Comparison of ENCODE assay signal across 8 mouse cellular contexts in the genomic region with DNA sequence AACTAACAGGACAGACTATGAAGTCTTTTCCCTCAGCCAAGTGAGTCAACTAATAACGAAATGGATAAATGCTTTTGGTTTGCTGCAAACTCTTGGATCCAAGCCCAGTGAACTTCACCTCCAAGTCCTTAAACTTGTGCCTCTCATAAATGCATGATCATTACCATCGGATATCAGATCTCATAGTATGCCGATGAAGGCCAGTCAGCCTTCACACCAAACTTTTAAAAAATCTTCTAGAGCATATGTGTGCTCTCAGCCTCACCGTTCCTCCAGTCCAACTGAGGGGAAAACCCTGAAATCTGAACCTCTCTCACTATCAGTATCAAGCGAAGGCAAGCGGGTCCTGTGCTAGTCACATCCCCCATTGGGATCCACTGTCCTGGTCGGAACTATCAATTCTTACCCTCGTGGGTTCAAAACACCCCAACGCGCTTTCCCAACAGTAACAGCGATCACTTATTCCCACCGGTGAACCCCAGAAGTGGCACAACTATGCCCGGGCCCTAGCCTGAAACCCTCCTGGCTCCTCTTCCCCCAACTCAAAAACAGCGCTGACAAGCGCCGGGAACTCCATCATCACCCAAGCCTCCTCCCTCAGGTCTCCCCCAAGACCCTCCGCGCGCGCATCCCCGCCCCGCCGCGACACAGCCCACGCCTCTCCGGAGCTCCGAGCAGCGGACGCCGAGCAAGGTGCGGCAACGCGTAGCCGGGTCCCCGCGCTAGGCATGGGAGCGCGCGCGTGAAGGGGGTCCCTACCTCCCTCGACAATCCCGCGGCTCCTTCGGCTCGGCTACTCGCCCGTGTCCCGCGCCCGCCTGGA. TPM values are rescaled to one million over a fixed set of nuclear protein-coding genes. Genes with fewer than 3 reads are reported as not detected.
DNase-seq lines count a peak whose midpoint lies in the region; ATAC-seq and TF ChIP-seq lines count a peak whose summit lies in the region.

No protein-coding gene starts in this region.

- peak overlapping the region; percentile 82 for H3K9ac ChIP-seq in forebrain, postnatal 0 days
- peak overlapping the region; percentile 75 for H3K9ac ChIP-seq in kidney, embryonic 15.5 days

- H3K27me3 ChIP-seq in cerebellum, adult 2 months (ENCODE audit: control insufficient read depth, insufficient read depth, low read length): no peaks in the 10 kb centered on the region
- H3K27me3 ChIP-seq in forebrain, postnatal 0 days (ENCODE audit: insufficient read depth, low read length): no peaks in the 10 kb centered on the region
- no peaks in the 10 kb centered on the region for H3K27me3 ChIP-seq in kidney, embryonic 15.5 days

- H3K4me3 ChIP-seq in cerebellum, adult 2 months (replicated peaks; ENCODE audit: insufficient read depth, low read depth, low read length): peak overlapping the region; percentile 76
- peak overlapping the region; percentile 90 for H3K4me3 ChIP-seq in forebrain, postnatal 0 days (ENCODE audit: low read depth, low read length)
- H3K4me3 ChIP-seq in kidney, embryonic 15.5 days (replicated peaks): peak overlapping the region; percentile 80

- TF ChIP-seq POLR2A in cerebellum, adult 2 months (IDR thresholded peaks at IDR 0.05; ENCODE audit: borderline replicate concordance, insufficient read depth, low read length): no peak

- WGBS in cerebellum, adult 2 months: under 1% methylated on average over 50 of the region's 50 CpGs
- 1% methylated on average over 50 of the region's 50 CpGs for WGBS in forebrain, postnatal 0 days
- 1% methylated on average over 49 of the region's 50 CpGs for WGBS in kidney, embryonic 15.5 days

- ATAC-seq in forebrain, postnatal 0 days: peak; percentile 84
- peak; percentile 79 for ATAC-seq in kidney, embryonic 15.5 days (replicated peaks; ENCODE audit: low FRiP score)
- ATAC-seq in megakaryocyte progenitor cell, adult 5-6 weeks (replicated peaks; ENCODE audit: poor library complexity): peak; percentile 25

- H3K4me1 ChIP-seq in cerebellum, adult 2 months (ENCODE audit: control insufficient read depth, insufficient read depth, low read length): peaks cover 3% of the 10 kb centered on the region; the same call in 1 of the 2 replicates
- H3K4me1 ChIP-seq in forebrain, postnatal 0 days (ENCODE audit: insufficient read depth): 0 out of 2 replicates have a peak, but pooled peaks cover 10% of the 10 kb centered on the region
- peaks cover 13% of the 10 kb centered on the region for H3K4me1 ChIP-seq in kidney, embryonic 15.5 days

- H3K36me3 ChIP-seq in forebrain, postnatal 0 days (ENCODE audit: insufficient read depth): no peaks in the 10 kb centered on the region
- H3K36me3 ChIP-seq in kidney, embryonic 15.5 days: no peaks in the 10 kb centered on the region

- H3K9me3 ChIP-seq in forebrain, postnatal 0 days (ENCODE audit: low read length): no peaks in the 10 kb centered on the region
- no peaks in the 10 kb centered on the region for H3K9me3 ChIP-seq in kidney, embryonic 15.5 days (replicated peaks)

- no peak for TF ChIP-seq CTCF in cerebellum, adult 2 months (IDR thresholded peaks at IDR 0.05; ENCODE audit: borderline replicate concordance, insufficient read depth, low read depth, low read length)
- no peak for TF ChIP-seq CTCF in forebrain, postnatal 0 days (IDR thresholded peaks at IDR 0.05; ENCODE audit: low read depth)

- H3K27ac ChIP-seq in cerebellum, adult 2 months (ENCODE audit: insufficient read depth, low read length): peak overlapping the region; percentile 78
- H3K27ac ChIP-seq in forebrain, postnatal 0 days (ENCODE audit: low read depth, low read length): peak overlapping the region; percentile 84
- peak overlapping the region; percentile 93 for H3K27ac ChIP-seq in kidney, embryonic 15.5 days

- H3K4me2 ChIP-seq in forebrain, postnatal 0 days (ENCODE audit: low read depth): peak overlapping the region; percentile 69
- H3K4me2 ChIP-seq in kidney, embryonic 15.5 days: peak overlapping the region; percentile 74

- DNase-seq in cerebellum, adult 2 months: peak in 1 of 2 experiments; percentile 34
- DNase-seq in cerebellum, adult 9-11 months: no peak
- DNase-seq in urinary bladder, adult 18-20 months (ENCODE audit: low spot score in 2 of 2): peak; percentile 9 to 31
- no peak for DNase-seq in urinary bladder, postnatal 14 days (ENCODE audit: low spot score)
- no peak for DNase-seq in forebrain, postnatal 0 days
- DNase-seq in yolk sac, embryonic 10.5 days (ENCODE audit: low spot score): no peak

RNA-seq across cellular contexts. Expression of a gene that starts 0.6 kb away (rescaled TPM):
- 40.7 and 45.1 TPM in 2 replicates for polyA plus RNA-seq in cerebellum, adult 2 months (2012; rRNA removed)
- total RNA-seq in forebrain, postnatal 0 days (2014; rRNA removed): 47.6 and 48.5 TPM in 2 replicates
- polyA plus RNA-seq in forebrain, postnatal 0 days (2015; fragmentation: Nextera tagmentation; extraction: Ambion mirVana): 49.0 and 58.0 TPM in 2 replicates
- 52.2 and 56.4 TPM in 2 replicates for polyA plus RNA-seq in kidney, embryonic 15.5 days (2015; fragmentation: Nextera tagmentation; extraction: Ambion mirVana)
- total RNA-seq in megakaryocyte progenitor cell, adult 5-6 weeks (2015): 89.7 and 105 TPM in 2 replicates
- 62.0 and 74.7 TPM in 2 replicates for total RNA-seq in megakaryocyte progenitor cell, adult 5-6 weeks (2017)

RNA-seq across cellular contexts. Expression of a gene that starts 41.0 kb away (rescaled TPM):
- 80.4 and 85.8 TPM in 2 replicates for polyA plus RNA-seq in cerebellum, adult 2 months (2012; rRNA removed)
- total RNA-seq in forebrain, postnatal 0 days (2014; rRNA removed): 34.5 and 44.1 TPM in 2 replicates
- 4.7 and 6.8 TPM in 2 replicates for polyA plus RNA-seq in forebrain, postnatal 0 days (2015; fragmentation: Nextera tagmentation; extraction: Ambion mirVana)
- polyA plus RNA-seq in kidney, embryonic 15.5 days (2015; fragmentation: Nextera tagmentation; extraction: Ambion mirVana): 8.3 and 8.7 TPM in 2 replicates
- 41.6 and 45.7 TPM in 2 replicates for total RNA-seq in megakaryocyte progenitor cell, adult 5-6 weeks (2015)
- total RNA-seq in megakaryocyte progenitor cell, adult 5-6 weeks (2017): 40.8 and 50.4 TPM in 2 replicates

RNA-seq across cellular contexts. Expression of a gene that starts 58.3 kb away (rescaled TPM):
- polyA plus RNA-seq in cerebellum, adult 2 months (2012; rRNA removed): not detected in 2 replicates
- not detected in 2 replicates for total RNA-seq in forebrain, postnatal 0 days (2014; rRNA removed)
- not detected in 2 replicates for polyA plus RNA-seq in forebrain, postnatal 0 days (2015; fragmentation: Nextera tagmentation; extraction: Ambion mirVana)
- not detected in 2 replicates for polyA plus RNA-seq in kidney, embryonic 15.5 days (2015; fragmentation: Nextera tagmentation; extraction: Ambion mirVana)
- not detected in 2 replicates for total RNA-seq in megakaryocyte progenitor cell, adult 5-6 weeks (2015)
- total RNA-seq in megakaryocyte progenitor cell, adult 5-6 weeks (2017): not detected in 2 replicates

Comparison
In these comparisons a context has a peak if more than half of its experiments do, and no peak if none do; other contexts are left out.
1. DNase-seq: peak in urinary bladder, adult 18-20 months (2 of 2); none in cerebellum, adult 9-11 months (single experiment), urinary bladder, postnatal 14 days (single experiment), forebrain, postnatal 0 days (single experiment) and yolk sac, embryonic 10.5 days (single experiment).
2. ATAC-seq: peak in every context shown above with its lines; median percentile 84 in forebrain, postnatal 0 days; 79 in kidney, embryonic 15.5 days; 25 in megakaryocyte progenitor cell, adult 5-6 weeks.
3. Peak in every context shown above with its lines, with median percentiles within 50 percentile points of each other: H3K27ac ChIP-seq and H3K4me3 ChIP-seq.